Mouse (Mus musculus) heart, embryonic 12.5 days (tissue): Measurements from ENCODE around the gene Mcm10. TPM values are rescaled to one million over a fixed set of nuclear protein-coding genes. Genes with fewer than 3 reads are reported as not detected.
A peak's percentile ranks its signal among the peaks of the same experiment; 100 is the strongest.

Source experiments
- ATAC-seq: fragments of 200-750 bp; cut with Nextera tagmentation; 2 replicates; pipeline ENCODE4 v1.8.0; 2017; ENCODE audit warnings: moderate TSS enrichment, moderate library complexity; ENCODE audit not compliant: insufficient number of reproducible peaks, low FRiP score
- H3K27ac ChIP-seq: fragments of 300-500 bp; sonication (generic); 2 replicates; pipeline ENCODE4 v1.5.1; 2016; ENCODE audit warnings: mild to moderate bottlenecking, moderate library complexity; ENCODE audit not compliant: poor library complexity, severe bottlenecking
- H3K27me3 ChIP-seq: fragments of 300-500 bp; sonication (generic); replicated peaks from 2 replicates; pipeline ENCODE4 v1.6.1; 2016; ENCODE audit warnings: mild to moderate bottlenecking, moderate library complexity
- H3K36me3 ChIP-seq: fragments of 300-500 bp; sonication (generic); 2 replicates; pipeline ENCODE4 v1.6.1; 2016; ENCODE audit warnings: mild to moderate bottlenecking, moderate library complexity
- H3K4me1 ChIP-seq: fragments of 300-500 bp; sonication (generic); replicated peaks from 2 replicates; pipeline ENCODE4 v1.6.1; 2016; ENCODE audit warnings: mild to moderate bottlenecking
- H3K4me2 ChIP-seq: fragments of 300-500 bp; sonication (generic); 2 replicates; pipeline ENCODE4 v1.6.1; 2016; ENCODE audit warnings: mild to moderate bottlenecking, moderate library complexity
- H3K4me3 ChIP-seq: fragments of 300-500 bp; sonication (generic); 2 replicates; pipeline ENCODE4 v1.5.1; 2016; ENCODE audit warnings: mild to moderate bottlenecking
- H3K9ac ChIP-seq: fragments of 300-500 bp; sonication (generic); 2 replicates; pipeline ENCODE4 v1.6.1; 2016; ENCODE audit warnings: mild to moderate bottlenecking, moderate library complexity
- H3K9me3 ChIP-seq: fragments of 300-500 bp; sonication (generic); replicated peaks from 2 replicates; pipeline ENCODE4 v1.6.1; 2016; ENCODE audit warnings: mild to moderate bottlenecking, moderate library complexity
- WGBS: fragments of 180-500 bp; shearing (Covaris S2); methylation state at CpG from one replicate; pipeline ENCODE4 v1.1.7; 2016; 5-methylcytosine and 5-hydroxymethylcytosine counted together
- polyA plus RNA-seq: library from polyadenylated mRNA; unstranded; fragments of >200 nt; fragmentation: Nextera tagmentation; extraction: Ambion mirVana; gene quantifications from 2 replicates; pipeline ENCODE4 v1.2.1, GENCODE M21; 2016

Gene Mcm10
- polyA plus RNA-seq, 1 experiment from 2014 or later, result 24.2 TPM

DNA sequence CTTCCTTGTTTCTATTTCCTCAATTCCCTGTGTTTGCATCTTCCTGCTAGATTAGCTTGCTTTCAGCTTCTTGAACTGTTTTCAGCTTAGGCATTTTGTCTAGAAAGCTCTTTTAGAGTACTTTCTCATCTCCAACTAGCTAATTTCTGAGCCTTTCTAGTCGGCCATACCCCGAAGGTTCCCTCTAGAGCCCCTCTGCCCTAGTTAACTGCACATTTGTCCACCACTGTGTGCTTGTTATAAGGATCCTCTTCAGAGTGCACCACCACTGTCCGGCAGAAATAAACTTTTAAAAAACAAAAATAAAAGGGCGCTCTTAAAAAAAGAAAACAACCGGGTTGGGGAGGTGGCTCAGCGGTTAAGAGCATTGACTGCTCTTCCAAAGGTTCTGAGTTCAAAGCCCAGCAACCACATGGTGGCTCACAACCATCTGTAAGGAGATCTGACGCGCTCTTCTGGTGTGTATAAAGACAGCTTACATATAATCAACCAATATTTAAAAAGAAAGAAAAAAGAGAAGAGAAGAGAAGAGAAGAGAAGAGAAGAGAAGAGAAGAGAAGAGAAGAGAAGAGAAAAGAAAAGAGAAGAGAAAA lies 597 bp downstream of the Mcm10 start:
- ATAC-seq, result no peak
- WGBS, result 15% methylated on average over 8 of the region's 8 CpGs

DNA sequence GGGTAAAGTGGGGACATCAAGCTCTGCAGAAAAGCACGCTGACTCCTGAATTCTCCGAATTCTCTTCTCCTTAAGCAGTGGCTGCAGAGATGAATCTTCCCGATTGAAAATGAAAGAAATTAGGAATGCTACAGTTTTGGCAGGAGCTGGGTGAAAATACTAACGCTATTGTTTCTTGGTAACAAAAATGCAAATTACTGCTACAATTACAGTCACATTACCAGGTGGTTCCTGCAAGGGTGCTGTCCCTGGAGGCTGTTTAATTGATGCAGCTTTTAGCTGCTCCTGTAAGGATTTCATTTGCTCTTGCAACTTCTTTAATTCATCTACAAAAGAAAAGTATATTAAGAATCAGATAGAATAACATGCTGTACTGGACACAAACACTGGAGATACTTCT lies 5.5 kb downstream of the Mcm10 start:
- Histone ChIP-seq H3K4me1 (peaks cover 9% of the 10 kb centered on the region), H3K9me3 (no peaks in the 10 kb centered on the region), H3K4me3 (no peak overlapping the region), H3K4me2 (no peak overlapping the region), H3K27me3 (no peaks in the 10 kb centered on the region), H3K27ac (no peak overlapping the region), H3K36me3 (peaks cover 63% of the 10 kb centered on the region), H3K9ac (no peak overlapping the region)
- ATAC-seq, result no peak
- 90% methylated on average over 4 of the region's 4 CpGs for WGBS

More for the DNA sequence above, 597 bp downstream of the Mcm10 start:
- no peak overlapping the region for H3K27ac ChIP-seq
- H3K9ac ChIP-seq, result peak overlapping the region; percentile 71
- H3K9me3 ChIP-seq, result 0 out of 2 replicates have a peak, but pooled peaks cover 4% of the 10 kb centered on the region
- peak overlapping the region; percentile 68 for H3K4me2 ChIP-seq
- H3K36me3 ChIP-seq, result peaks cover 25% of the 10 kb centered on the region
- H3K27me3 ChIP-seq, result no peaks in the 10 kb centered on the region
- peaks cover 9% of the 10 kb centered on the region for H3K4me1 ChIP-seq
- H3K4me3 ChIP-seq, result peak overlapping the region; percentile 77

DNA sequence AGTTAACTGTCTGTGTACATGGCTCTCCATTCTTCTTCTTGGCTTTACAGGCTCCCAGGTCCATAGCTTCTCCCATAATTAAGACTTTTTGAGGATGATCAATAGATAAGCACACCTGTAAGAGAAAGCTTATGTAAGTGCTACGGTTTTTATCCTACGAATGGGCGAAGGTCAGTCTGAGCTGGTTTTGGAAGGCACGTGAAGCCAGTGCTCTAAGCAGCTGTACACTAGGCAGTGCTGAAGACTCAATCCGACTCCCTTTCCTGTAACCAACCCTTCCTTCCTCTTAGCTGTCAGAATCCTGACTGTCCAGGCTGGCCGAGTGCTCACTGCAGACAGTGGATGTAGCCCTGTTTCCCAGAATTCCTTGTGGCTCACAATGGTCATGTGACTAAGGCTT lies 11.3 kb downstream of the Mcm10 start:
- 91% methylated on average over 6 of the region's 6 CpGs for WGBS
- Histone ChIP-seq H3K9ac (no peak overlapping the region), H3K4me2 (no peak overlapping the region), H3K9me3 (no peaks in the 10 kb centered on the region), H3K4me1 (no peaks in the 10 kb centered on the region), H3K27me3 (no peaks in the 10 kb centered on the region), H3K4me3 (no peak overlapping the region), H3K27ac (no peak overlapping the region), H3K36me3 (peaks cover 71% of the 10 kb centered on the region)
- ATAC-seq, result no peak

DNA sequence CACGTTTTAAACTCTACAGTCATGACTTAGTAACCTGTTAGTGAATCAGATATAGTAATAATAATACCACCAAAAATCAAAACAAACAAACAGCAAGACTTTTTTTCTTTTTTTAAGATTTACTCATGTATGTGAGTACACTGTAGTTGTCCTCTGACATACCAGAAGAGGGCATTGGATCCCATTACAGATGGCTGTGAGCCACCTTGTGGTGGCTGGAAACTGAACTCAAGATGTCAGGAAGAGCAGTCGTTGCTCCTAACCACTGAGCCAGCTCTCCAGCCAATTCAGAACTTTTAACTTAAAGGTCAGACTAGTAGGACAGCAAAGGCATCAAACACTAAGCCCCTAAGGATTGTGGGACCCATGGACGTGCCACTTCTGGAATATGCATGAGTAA lies 13.7 kb downstream of the Mcm10 start:
- Histone ChIP-seq H3K9ac (no peak overlapping the region), H3K4me2 (no peak overlapping the region), H3K4me3 (no peak overlapping the region), H3K36me3 (peaks cover 71% of the 10 kb centered on the region), H3K9me3 (no peaks in the 10 kb centered on the region), H3K27me3 (no peaks in the 10 kb centered on the region), H3K27ac (no peak overlapping the region), H3K4me1 (no peaks in the 10 kb centered on the region)
- ATAC-seq, result no peak
- 71% methylated on average over 3 of the region's 3 CpGs for WGBS

DNA sequence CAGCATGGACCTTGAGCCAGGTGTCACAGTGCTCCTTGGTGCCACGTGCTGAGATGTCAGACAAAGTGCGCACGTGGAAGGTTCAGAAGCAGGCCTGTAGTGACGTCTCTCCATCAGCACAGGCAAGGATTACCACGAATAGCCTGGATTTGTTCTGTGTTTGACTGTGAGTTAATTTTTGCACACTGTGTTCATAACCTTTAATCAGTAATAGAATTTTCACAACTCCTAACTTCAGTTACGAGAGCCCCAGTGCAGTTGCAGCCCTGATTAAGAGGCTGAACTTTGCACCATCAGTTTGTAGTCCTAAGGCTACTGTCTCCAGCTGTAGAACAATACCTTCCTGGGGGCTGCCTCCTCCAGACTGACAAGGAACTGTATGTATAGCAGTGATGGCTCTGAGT lies 16.2 kb downstream of the Mcm10 start:
- WGBS, result 89% methylated on average over 6 of the region's 6 CpGs
- Histone ChIP-seq H3K4me2 (no peak overlapping the region), H3K27ac (no peak overlapping the region), H3K4me3 (no peak overlapping the region), H3K36me3 (peaks cover 76% of the 10 kb centered on the region), H3K27me3 (no peaks in the 10 kb centered on the region), H3K9me3 (no peaks in the 10 kb centered on the region), H3K4me1 (no peaks in the 10 kb centered on the region), H3K9ac (no peak overlapping the region)
- no peak for ATAC-seq

DNA sequence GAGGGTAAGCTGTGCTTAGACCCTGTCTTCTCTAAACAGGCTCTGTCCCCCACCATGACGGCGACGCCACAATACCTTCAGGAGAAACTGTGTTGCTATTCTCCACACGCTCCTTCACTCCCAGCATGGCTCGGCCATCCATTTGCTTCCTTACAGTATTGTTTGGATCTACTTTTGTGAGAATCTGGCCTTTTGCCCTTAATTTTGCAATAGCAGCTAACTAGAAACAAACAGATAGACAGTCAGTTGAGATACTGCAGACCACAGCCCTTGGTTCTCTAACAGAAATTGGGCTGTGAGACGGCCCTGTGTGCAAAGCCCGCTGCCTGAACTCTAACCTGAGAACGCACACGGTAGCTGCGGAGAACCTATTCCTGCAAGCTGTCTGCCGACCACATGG lies 16.9 kb downstream of the Mcm10 start:
- H3K36me3 ChIP-seq, result peaks cover 79% of the 10 kb centered on the region

DNA sequence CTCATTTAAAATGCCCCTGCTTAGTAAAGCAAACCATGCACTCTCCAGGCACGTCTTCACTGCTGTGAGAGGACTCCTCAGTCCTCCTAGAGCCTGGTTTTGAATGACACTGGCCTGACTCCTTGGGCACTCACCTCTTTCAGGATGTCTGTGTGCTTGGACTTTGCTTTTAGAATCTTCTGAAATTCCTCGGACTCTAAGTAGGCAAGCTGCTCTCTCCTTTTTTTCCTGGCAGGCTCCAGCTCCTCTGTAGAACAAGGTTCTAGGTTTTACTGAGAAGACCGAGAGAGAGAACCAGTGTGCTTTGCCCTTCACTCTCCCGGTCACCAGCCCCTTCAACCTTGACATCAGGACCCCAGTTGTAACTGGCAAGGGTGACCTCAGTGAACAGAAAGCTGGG lies 18.2 kb downstream of the Mcm10 start:
- Histone ChIP-seq H3K9me3 (no peaks in the 10 kb centered on the region), H3K4me3 (no peak overlapping the region), H3K27me3 (no peaks in the 10 kb centered on the region), H3K36me3 (peaks cover 70% of the 10 kb centered on the region), H3K4me2 (no peak overlapping the region), H3K4me1 (no peaks in the 10 kb centered on the region), H3K27ac (no peak overlapping the region), H3K9ac (no peak overlapping the region)
- 88% methylated on average over 4 of the region's 4 CpGs for WGBS
- ATAC-seq, result no peak

More for the DNA sequence above, 16.9 kb downstream of the Mcm10 start:
- Histone ChIP-seq H3K4me3 (no peak overlapping the region), H3K27me3 (no peaks in the 10 kb centered on the region), H3K4me1 (no peaks in the 10 kb centered on the region), H3K27ac (no peak overlapping the region), H3K4me2 (no peak overlapping the region), H3K9ac (no peak overlapping the region), H3K9me3 (no peaks in the 10 kb centered on the region)
- no peak for ATAC-seq
- 95% methylated on average over 11 of the region's 11 CpGs for WGBS

DNA sequence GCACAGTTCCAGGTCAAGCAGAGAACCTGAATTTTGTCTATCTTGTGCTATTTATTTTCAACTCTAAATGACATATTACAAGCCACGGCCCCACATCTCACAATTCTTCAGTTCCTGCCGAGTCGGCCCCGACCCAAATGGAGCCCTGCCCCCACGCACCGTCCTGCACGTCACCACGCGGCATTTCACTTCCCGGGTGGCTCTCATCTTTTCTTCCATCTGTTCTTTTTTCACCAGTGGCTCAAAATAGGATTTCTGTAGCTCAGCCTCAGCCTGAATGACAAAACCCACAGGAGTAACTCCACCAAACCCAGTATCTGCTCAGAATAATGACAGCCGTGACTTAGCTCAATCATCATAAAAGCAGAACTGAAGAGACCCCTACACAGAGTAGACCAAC lies 19.0 kb downstream of the Mcm10 start:
- Histone ChIP-seq H3K9me3 (no peaks in the 10 kb centered on the region), H3K4me1 (no peaks in the 10 kb centered on the region), H3K27me3 (no peaks in the 10 kb centered on the region), H3K4me3 (no peak overlapping the region), H3K27ac (no peak overlapping the region), H3K4me2 (no peak overlapping the region), H3K36me3 (peaks cover 66% of the 10 kb centered on the region), H3K9ac (no peak overlapping the region)
- no peak for ATAC-seq
- 89% methylated on average over 11 of the region's 11 CpGs for WGBS

DNA sequence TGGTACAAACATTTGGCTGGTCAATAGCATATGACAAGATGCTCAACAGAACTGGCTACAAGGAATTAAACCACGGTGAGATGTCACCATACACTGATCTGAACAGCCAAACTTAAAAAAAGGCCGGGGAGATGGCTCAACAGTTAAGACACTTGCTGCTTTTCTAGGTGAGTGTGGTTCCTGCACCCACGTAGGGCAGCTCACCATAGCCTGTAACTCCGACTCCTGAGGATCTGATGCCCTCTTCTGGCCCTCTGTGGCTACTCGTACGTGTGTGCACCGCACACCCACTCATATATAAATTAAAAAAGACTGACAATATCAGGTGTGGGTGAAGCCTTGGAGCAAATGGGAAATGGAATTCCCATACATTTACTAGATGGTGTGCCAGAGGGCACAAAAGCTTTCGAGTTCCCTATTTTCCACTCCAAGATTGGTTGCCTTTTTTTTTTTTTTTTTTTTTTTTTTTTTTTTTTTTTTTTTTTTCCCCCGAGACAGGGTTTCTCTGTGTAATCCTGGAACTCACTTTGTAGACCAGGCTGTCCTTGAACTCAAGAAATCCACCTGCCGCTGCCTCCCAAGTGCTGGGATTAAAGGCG lies 23.7 kb downstream of the Mcm10 start:
- WGBS, result 74% methylated on average over 11 of the region's 11 CpGs
- Histone ChIP-seq H3K4me1 (no peaks in the 10 kb centered on the region), H3K27me3 (no peaks in the 10 kb centered on the region), H3K9ac (no peak overlapping the region), H3K36me3 (peaks cover 28% of the 10 kb centered on the region), H3K27ac (no peak overlapping the region), H3K9me3 (no peaks in the 10 kb centered on the region), H3K4me3 (no peak overlapping the region), H3K4me2 (no peak overlapping the region)
- ATAC-seq, result no peak

DNA sequence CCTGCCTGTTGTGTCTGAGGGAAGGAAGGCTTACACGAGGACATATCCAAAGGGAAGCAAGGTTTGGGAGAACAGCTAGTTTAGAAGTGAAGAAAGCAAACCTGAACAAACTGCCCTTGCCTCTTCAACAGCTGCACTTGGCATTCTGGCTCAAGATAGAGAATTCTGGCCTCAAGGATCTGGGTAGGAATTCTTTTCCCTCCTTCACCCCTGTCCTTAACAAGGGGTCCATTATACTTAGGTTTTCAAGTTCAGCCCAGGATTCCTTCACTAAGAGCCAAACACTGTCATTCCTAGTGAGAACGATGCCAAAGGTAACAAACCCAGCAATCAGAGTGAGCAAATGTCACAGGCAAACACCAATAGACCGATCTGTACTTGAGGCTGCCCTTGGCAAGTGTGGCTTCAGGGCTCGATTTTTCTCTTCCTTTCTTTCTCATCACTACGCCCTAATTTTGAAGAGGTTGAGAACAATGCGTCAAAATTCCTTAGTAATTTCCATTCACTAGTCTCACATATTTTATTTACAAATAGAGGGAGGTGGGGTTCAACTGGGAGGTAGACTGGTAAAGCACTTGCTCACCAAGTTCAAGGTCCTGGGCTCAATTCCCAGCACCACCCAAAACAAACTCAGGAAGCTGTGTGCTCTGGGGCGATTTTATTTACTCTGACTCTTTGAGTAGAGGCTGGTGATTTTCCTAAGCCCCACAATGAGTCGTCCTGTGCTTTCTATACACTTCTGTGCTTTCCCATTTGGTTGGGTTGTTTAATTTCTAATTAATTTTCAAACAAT lies 25.0 kb downstream of the Mcm10 start:
- Histone ChIP-seq H3K9ac (no peak overlapping the region), H3K36me3 (peaks cover 16% of the 10 kb centered on the region), H3K9me3 (no peaks in the 10 kb centered on the region), H3K4me1 (no peaks in the 10 kb centered on the region), H3K4me2 (no peak overlapping the region), H3K27ac (no peak overlapping the region), H3K4me3 (no peak overlapping the region), H3K27me3 (no peaks in the 10 kb centered on the region)
- 79% methylated on average over 8 of the region's 8 CpGs for WGBS
- ATAC-seq, result no peak

DNA sequence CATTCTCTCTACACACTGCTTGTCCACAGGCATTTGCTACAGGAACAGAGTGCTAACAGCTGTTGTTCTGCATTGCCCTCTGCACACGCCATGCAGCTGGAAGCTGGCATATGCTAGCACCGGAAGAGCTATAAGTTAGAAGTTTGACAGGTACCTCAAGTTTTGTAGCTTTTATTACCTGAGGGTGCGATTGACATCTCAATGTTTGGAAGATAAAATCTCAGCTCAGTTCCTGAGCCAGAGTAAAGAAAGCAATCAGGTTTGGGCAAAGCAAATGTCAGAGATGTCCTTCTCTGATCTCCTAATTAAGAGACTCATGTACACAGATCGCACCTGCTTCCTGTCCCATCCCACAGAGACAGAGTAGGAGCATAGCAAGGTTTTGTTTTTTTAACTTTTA lies 25.8 kb downstream of the Mcm10 start:
- H3K9me3 ChIP-seq, result no peaks in the 10 kb centered on the region
- no peak overlapping the region for H3K27ac ChIP-seq
- H3K4me2 ChIP-seq, result no peak overlapping the region
- H3K4me3 ChIP-seq, result no peak overlapping the region
- no peaks in the 10 kb centered on the region for H3K27me3 ChIP-seq
- 90% methylated on average over 4 of the region's 4 CpGs for WGBS
- no peak overlapping the region for H3K9ac ChIP-seq
- peaks cover 13% of the 10 kb centered on the region for H3K36me3 ChIP-seq
- H3K4me1 ChIP-seq, result no peaks in the 10 kb centered on the region
- no peak for ATAC-seq
